Mouse (Mus musculus) forebrain, embryonic 16.5 days (tissue): ENCODE measurements at regions not wholly inside any gene's neighbourhood (a gene's known extent, or its start where the extent isn't known, plus 50 kb on each side); places are given as distances from the start of the nearest gene placed in this dataset.

Experiments used
- ATAC-seq: fragments of 200-750 bp; cut with Nextera tagmentation; 2 replicates; pipeline ENCODE4 v1.8.0; 2017; ENCODE audit warnings: mild to moderate bottlenecking, moderate library complexity
- H3K27ac ChIP-seq: fragments of 300-500 bp; sonication (generic); 2 replicates; pipeline ENCODE4 v1.5.1; 2014; ENCODE audit warnings: low read length, control low read depth
- H3K27me3 ChIP-seq: fragments of 300-500 bp; sonication (generic); replicated peaks from 2 replicates; pipeline ENCODE4 v1.6.1; 2014; ENCODE audit warnings: low read length; ENCODE audit not compliant: control insufficient read depth, insufficient read depth
- H3K36me3 ChIP-seq: fragments of 300-500 bp; sonication (generic); 2 replicates; pipeline ENCODE4 v1.6.1; 2014; ENCODE audit not compliant: control insufficient read depth, insufficient read depth
- H3K4me1 ChIP-seq: fragments of 300-500 bp; sonication (generic); replicated peaks from 2 replicates; pipeline ENCODE4 v1.6.1; 2014; ENCODE audit warnings: low read length; ENCODE audit not compliant: control insufficient read depth, insufficient read depth
- H3K4me2 ChIP-seq: fragments of 300-500 bp; sonication (generic); 2 replicates; pipeline ENCODE4 v1.6.1; 2014; ENCODE audit warnings: mild to moderate bottlenecking, low read length, control low read depth
- H3K4me3 ChIP-seq: fragments of 300-500 bp; sonication (generic); replicated peaks from 2 replicates; pipeline ENCODE4 v1.5.1; 2014; ENCODE audit warnings: mild to moderate bottlenecking, low read length, control low read depth
- H3K9ac ChIP-seq: fragments of 300-500 bp; sonication (generic); replicated peaks from 2 replicates; pipeline ENCODE4 v1.6.1; 2014; ENCODE audit warnings: low read depth, low read length, control low read depth
- H3K9me3 ChIP-seq: fragments of 300-500 bp; sonication (generic); 2 replicates; pipeline ENCODE4 v1.6.1; 2016; ENCODE audit warnings: low read length; ENCODE audit not compliant: control insufficient read depth
- WGBS: fragments of 180-500 bp; shearing (Covaris S2); extraction: QIAGEN DNeasy Blood & Tissue Kit; methylation state at CpG from one replicate; pipeline ENCODE4 v1.1.7; 2014; 5-methylcytosine and 5-hydroxymethylcytosine counted together

GRCm38 (mm10) chr14:46606037-46606436 lies 154.3 kb upstream of the Cdkn3 start:
- no peaks in the 10 kb centered on the region for H3K9me3 ChIP-seq
- no peaks in the 10 kb centered on the region for H3K36me3 ChIP-seq
- no peak overlapping the region for H3K4me2 ChIP-seq
- no peak for ATAC-seq
- H3K4me3 ChIP-seq = no peak overlapping the region
- H3K27ac ChIP-seq = no peak overlapping the region
- H3K4me1 ChIP-seq = peaks cover 8% of the 10 kb centered on the region
- 50% methylated on average over 9 of the region's 9 CpGs for WGBS
- H3K9ac ChIP-seq = no peak overlapping the region
- H3K27me3 ChIP-seq = no peaks in the 10 kb centered on the region

- WGBS = 14% methylated on average over 16 of the region's 16 CpGs
- Histone ChIP-seq H3K27me3 (no peaks in the 10 kb centered on the region), H3K4me2 (peak overlapping the region; percentile 45), H3K4me1 (peaks cover 8% of the 10 kb centered on the region), H3K27ac (no peak overlapping the region), H3K4me3 (no peak overlapping the region; the same call in 1 of the 2 replicates), H3K9me3 (no peaks in the 10 kb centered on the region), H3K36me3 (no peaks in the 10 kb centered on the region), H3K9ac (0 out of 2 replicates have a peak overlapping the region, but pooled peaks have one; percentile 6)
- peak; percentile 76 for ATAC-seq
Observed at GRCm38 (mm10) chr14:46604886-46605531, 155.3 kb upstream of the Cdkn3 start.

- no peaks in the 10 kb centered on the region for H3K36me3 ChIP-seq
- no peak for ATAC-seq
- 85% methylated on average over 14 of the region's 14 CpGs for WGBS
Observed at GRCm38 (mm10) chr14:46604156-46604885, 156.0 kb upstream of the Cdkn3 start.

DNA sequence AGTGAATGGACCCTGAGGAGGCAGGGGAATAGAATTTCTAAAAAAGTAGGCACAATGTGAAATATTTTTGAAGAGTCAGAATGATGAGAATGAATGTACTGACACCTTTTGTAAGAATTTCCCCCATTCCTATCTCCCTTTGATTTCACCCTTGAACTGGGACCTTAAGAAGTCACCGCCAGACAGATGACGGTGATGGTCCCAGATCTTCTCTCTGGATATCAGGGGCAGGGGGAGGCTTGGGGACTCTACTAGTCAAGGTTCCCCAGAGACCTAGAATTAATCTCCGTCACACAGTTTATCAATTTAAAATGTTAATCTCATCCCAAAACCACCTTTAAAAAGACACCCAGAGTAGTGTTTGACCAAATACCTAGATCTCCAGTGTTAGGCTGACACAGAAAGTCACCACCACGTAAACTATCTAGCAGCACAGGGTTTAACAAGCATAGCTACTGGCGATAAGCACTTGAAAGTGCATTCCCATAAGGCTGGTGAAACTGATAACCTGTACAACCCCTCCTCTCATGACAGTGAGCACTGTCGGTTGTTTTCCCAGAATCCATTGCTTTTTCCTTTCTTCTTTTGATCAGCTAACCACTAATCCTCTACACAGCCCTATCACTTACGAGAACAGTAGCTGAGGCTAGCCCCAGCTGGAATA lies 163.5 kb upstream of the Cdkn3 start:
- ATAC-seq = no peak
- Histone ChIP-seq H3K4me1 (no peaks in the 10 kb centered on the region), H3K4me2 (no peak overlapping the region), H3K27ac (no peak overlapping the region), H3K4me3 (no peak overlapping the region), H3K9me3 (no peaks in the 10 kb centered on the region), H3K27me3 (no peaks in the 10 kb centered on the region), H3K36me3 (no peaks in the 10 kb centered on the region), H3K9ac (no peak overlapping the region)
- WGBS = 92% methylated on average over 7 of the region's 7 CpGs

More at GRCm38 (mm10) chr14:46604156-46604885, 156.0 kb upstream of the Cdkn3 start:
- no peaks in the 10 kb centered on the region for H3K27me3 ChIP-seq
- H3K4me1 ChIP-seq = peaks cover 8% of the 10 kb centered on the region
- H3K9me3 ChIP-seq = no peaks in the 10 kb centered on the region
- no peak overlapping the region for H3K27ac ChIP-seq
- no peak overlapping the region for H3K4me2 ChIP-seq
- no peak overlapping the region for H3K4me3 ChIP-seq
- H3K9ac ChIP-seq = no peak overlapping the region

- Histone ChIP-seq H3K9me3 (no peaks in the 10 kb centered on the region), H3K27ac (no peak overlapping the region), H3K4me2 (no peak overlapping the region), H3K27me3 (no peaks in the 10 kb centered on the region), H3K9ac (no peak overlapping the region), H3K4me1 (no peaks in the 10 kb centered on the region), H3K4me3 (no peak overlapping the region), H3K36me3 (no peaks in the 10 kb centered on the region)
- ATAC-seq = no peak
- 61% methylated on average over 3 of the region's 3 CpGs for WGBS
Observed at GRCm38 (mm10) chr14:46594151-46594550, 166.2 kb upstream of the Cdkn3 start.

- WGBS = 81% methylated on average over 12 of the region's 12 CpGs
- no peak overlapping the region for H3K27ac ChIP-seq
- ATAC-seq = no peak
- H3K9me3 ChIP-seq = no peaks in the 10 kb centered on the region
- H3K27me3 ChIP-seq = no peaks in the 10 kb centered on the region
- H3K4me3 ChIP-seq = no peak overlapping the region
- H3K36me3 ChIP-seq = no peaks in the 10 kb centered on the region
- H3K4me1 ChIP-seq = no peaks in the 10 kb centered on the region
- H3K4me2 ChIP-seq = no peak overlapping the region
- H3K9ac ChIP-seq = no peak overlapping the region
Observed at GRCm38 (mm10) chr14:46591753-46592359, 168.5 kb upstream of the Cdkn3 start.

DNA sequence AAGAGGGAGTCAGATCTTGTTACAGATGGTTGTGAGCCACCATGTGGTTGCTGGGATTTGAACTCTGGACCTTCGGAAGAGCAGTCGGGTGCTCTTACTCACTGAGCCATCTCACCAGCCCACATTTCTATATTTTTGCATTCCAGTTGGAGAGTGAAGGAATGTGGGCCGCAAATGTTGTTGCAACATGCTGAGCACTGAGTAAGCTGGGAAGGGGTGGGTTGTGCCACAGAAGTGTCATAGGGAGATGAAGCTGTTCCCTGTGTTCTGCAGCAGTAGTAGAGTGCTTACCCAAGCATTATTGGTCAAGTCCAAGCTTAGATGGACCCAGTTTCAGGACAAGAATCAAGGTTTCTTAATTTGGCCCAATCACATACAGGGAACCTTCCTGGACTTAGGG lies 169.1 kb upstream of the Cdkn3 start:
- no peak for ATAC-seq
- Histone ChIP-seq H3K4me2 (no peak overlapping the region), H3K27me3 (no peaks in the 10 kb centered on the region), H3K27ac (no peak overlapping the region), H3K4me1 (no peaks in the 10 kb centered on the region), H3K9ac (no peak overlapping the region), H3K4me3 (no peak overlapping the region), H3K9me3 (no peaks in the 10 kb centered on the region), H3K36me3 (no peaks in the 10 kb centered on the region)
- 93% methylated on average over 3 of the region's 3 CpGs for WGBS

DNA sequence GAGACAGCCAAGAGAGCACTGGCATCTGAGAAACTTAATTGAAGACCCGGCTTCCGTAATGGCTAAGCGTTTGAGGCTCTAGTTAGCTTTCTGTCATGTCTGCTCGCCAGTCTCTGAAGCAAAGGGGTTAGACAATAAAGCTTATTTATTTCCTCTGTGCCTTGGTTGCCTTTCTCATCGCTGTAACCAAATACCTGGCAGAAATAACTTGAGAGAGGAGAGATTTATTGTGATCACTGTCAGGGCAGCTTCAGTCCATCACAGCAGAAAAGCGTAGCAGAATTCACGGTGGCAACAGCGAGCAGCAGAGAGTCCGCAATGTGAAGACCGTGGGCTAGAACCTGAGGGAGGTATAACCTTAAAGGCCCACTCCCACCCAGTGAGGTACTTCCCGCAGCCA lies 174.2 kb upstream of the Cdkn3 start:
- H3K36me3 ChIP-seq = no peaks in the 10 kb centered on the region
- H3K9me3 ChIP-seq = no peaks in the 10 kb centered on the region
- WGBS = 83% methylated on average over 11 of the region's 11 CpGs
- H3K4me2 ChIP-seq = no peak overlapping the region
- no peak overlapping the region for H3K27ac ChIP-seq
- H3K9ac ChIP-seq = no peak overlapping the region
- ATAC-seq = no peak
- H3K4me1 ChIP-seq = no peaks in the 10 kb centered on the region
- no peak overlapping the region for H3K4me3 ChIP-seq
- no peaks in the 10 kb centered on the region for H3K27me3 ChIP-seq
